Mouse (Mus musculus) left cerebral cortex, postnatal 25 days (tissue): ENCODE data around the gene Tmem185b. TPM values are rescaled to one million over a fixed set of nuclear protein-coding genes. Genes with fewer than 3 reads are reported as not detected.

ENCODE experiments used
- DNase-seq, 2 experiments: peaks; one replicate each; pipeline ENCODE4 v3.0.0; 2022; ENCODE audit warnings: low spot score in 2 of 2, mixed read lengths in 1 of 2
- intact Hi-C: fragments of 180-260 bp; cut with DNase I; formaldehyde crosslinking; loops from one replicate; pipeline ENCODE4 v1.15.1; 2025
- total RNA-seq, 2 experiments: library from RNA; stranded (reverse); gene quantifications; 2 replicates each; pipeline ENCODE4 v1.2.3; 2021

Tmem185b gene
- total RNA-seq, 2 experiments from 2014 or later: 13.9 to 18.5 TPM

GRCm38 (mm10) chr1:119533093-119533805 is 7.3 kb downstream of the Tmem185b start:
- peak in 1 of 2 experiments; percentile 9 for DNase-seq
- intact Hi-C loops: no loop called here

- DNase-seq: no peak
- intact Hi-C loops: no loop called here
These were observed 8.4 kb downstream of the Tmem185b start for GRCm38 (mm10) chr1:119534341-119534740.

GRCm38 (mm10) chr1:119536122-119536521 is 10.2 kb downstream of the Tmem185b start:
- intact Hi-C loops: no loop called here

GRCm38 (mm10) chr1:119537651-119538050 is 11.7 kb downstream of the Tmem185b start:
- intact Hi-C loops: no loop called here

More at GRCm38 (mm10) chr1:119536122-119536521, 10.2 kb downstream of the Tmem185b start:
- DNase-seq: no peak

GRCm38 (mm10) chr1:119539252-119539651 is 13.3 kb downstream of the Tmem185b start:
- intact Hi-C loops: no loop called here
- no peak for DNase-seq

More at GRCm38 (mm10) chr1:119537651-119538050, 11.7 kb downstream of the Tmem185b start:
- no peak for DNase-seq

GRCm38 (mm10) chr1:119540836-119541557 is 15.0 kb downstream of the Tmem185b start:
- intact Hi-C loops: no loop called here
- DNase-seq: no peak

- intact Hi-C loops: no loop called here
- DNase-seq: no peak
These were observed 15.6 kb downstream of the Tmem185b start for GRCm38 (mm10) chr1:119541570-119541969.

GRCm38 (mm10) chr1:119543316-119543715 is 17.4 kb downstream of the Tmem185b start:
- DNase-seq: no peak
- intact Hi-C loops: no loop called here

GRCm38 (mm10) chr1:119544611-119545155 is 18.7 kb downstream of the Tmem185b start:
- no peak for DNase-seq
- intact Hi-C loops: no loop called here

GRCm38 (mm10) chr1:119545164-119545563 is 19.2 kb downstream of the Tmem185b start:
- intact Hi-C loops: no loop called here
- DNase-seq: no peak

GRCm38 (mm10) chr1:119545671-119546070 is 19.7 kb downstream of the Tmem185b start:
- DNase-seq: no peak
- intact Hi-C loops: no loop called here

- DNase-seq: peak in 1 of 2 experiments; percentile 5
- intact Hi-C loops: no loop called here
These were observed 20.5 kb downstream of the Tmem185b start for GRCm38 (mm10) chr1:119546490-119546889.

- DNase-seq: peak; percentile 85 to 90
- intact Hi-C loops: loop anchor here (2.0 kb wide), 2 partner anchors 126 to 380 kb away; no protein-coding TSS in a partner anchor
These were observed 22.8 kb downstream of the Tmem185b start for GRCm38 (mm10) chr1:119548668-119549326.

- intact Hi-C loops: loop anchor here (2.0 kb wide), 2 partner anchors 125 to 379 kb away; no protein-coding TSS in a partner anchor
These were observed 23.3 kb downstream of the Tmem185b start for GRCm38 (mm10) chr1:119549327-119549689.

GRCm38 (mm10) chr1:119550064-119550463 is 24.1 kb downstream of the Tmem185b start:
- intact Hi-C loops: no loop called here
- DNase-seq: no peak

More at GRCm38 (mm10) chr1:119549327-119549689, 23.3 kb downstream of the Tmem185b start:
- DNase-seq: no peak

GRCm38 (mm10) chr1:119551651-119552050 is 25.7 kb downstream of the Tmem185b start:
- no peak for DNase-seq
- intact Hi-C loops: no loop called here

GRCm38 (mm10) chr1:119555651-119556050 is 29.7 kb downstream of the Tmem185b start:
- intact Hi-C loops: loop anchor here (5.0 kb wide), 1 partner anchor 52 kb away; no protein-coding TSS in a partner anchor
- DNase-seq: no peak

- intact Hi-C loops: loop anchor here (5.0 kb wide), 1 partner anchor 49 kb away; no protein-coding TSS in a partner anchor
These were observed 31.9 kb downstream of the Tmem185b start for GRCm38 (mm10) chr1:119557641-119558395.

GRCm38 (mm10) chr1:119565531-119565930 is 39.6 kb downstream of the Tmem185b start:
- intact Hi-C loops: no loop called here
- DNase-seq: no peak

More at GRCm38 (mm10) chr1:119557641-119558395, 31.9 kb downstream of the Tmem185b start:
- DNase-seq: peak; percentile 13 to 55
